Mouse (Mus musculus) liver, embryonic 14.5 days (tissue): ENCODE results near the gene E2f4. TPM values are rescaled to one million over a fixed set of nuclear protein-coding genes. Genes with fewer than 3 reads are reported as not detected.

Experiments
- ATAC-seq: fragments of 200-750 bp; cut with Nextera tagmentation; 2 replicates; pipeline ENCODE4 v1.8.0; 2017; ENCODE audit warnings: moderate number of reproducible peaks, mild to moderate bottlenecking, moderate library complexity; ENCODE audit not compliant: insufficient read depth
- DNase-seq, 3 experiments: peaks; one replicate each; pipeline ENCODE4 v3.0.0-alpha.2; 2012 to 2013; ENCODE audit warnings: low read depth in 3 of 3, low spot score in 3 of 3
- H3K27ac ChIP-seq: fragments of 300-500 bp; sonication (generic); 2 replicates; pipeline ENCODE4 v1.5.1; 2014; ENCODE audit warnings: moderate library complexity, mild to moderate bottlenecking, control low read depth, inconsistent platforms
- H3K27me3 ChIP-seq: fragments of 300-500 bp; sonication (generic); 2 replicates; pipeline ENCODE4 v1.6.1; 2014; ENCODE audit warnings: mild to moderate bottlenecking, low read length, moderate library complexity; ENCODE audit not compliant: control insufficient read depth, insufficient read depth
- H3K36me3 ChIP-seq: fragments of 300-500 bp; sonication (generic); replicated peaks from 2 replicates; pipeline ENCODE4 v1.6.1; 2014; ENCODE audit warnings: low read depth; ENCODE audit not compliant: control insufficient read depth, insufficient read depth
- H3K4me1 ChIP-seq, 2 experiments: fragments of 200-500 bp in 1 of 2; fragments of 300-500 bp in 1 of 2; sonication (generic) in 1 of 2; replicated peaks; 2 replicates each; pipeline ENCODE4 v1.6.1; 2012 to 2014; ENCODE audit warnings: antibody characterized with exemption in 1 of 2, inconsistent platforms in 1 of 2, low read length in 1 of 2; ENCODE audit not compliant: control insufficient read depth in 2 of 2, insufficient read depth in 2 of 2
- H3K4me2 ChIP-seq: fragments of 300-500 bp; sonication (generic); 2 replicates; pipeline ENCODE4 v1.6.1; 2014; ENCODE audit warnings: low read depth, mild to moderate bottlenecking, control low read depth, moderate library complexity
- H3K4me3 ChIP-seq, 2 experiments: fragments of 200-500 bp in 1 of 2; fragments of 300-500 bp in 1 of 2; sonication (generic) in 1 of 2; 2 replicates each; pipeline ENCODE4 v1.5.1; 2012 to 2014; ENCODE audit warnings: low read depth in 2 of 2, low read length in 2 of 2, mild to moderate bottlenecking in 2 of 2, control low read depth in 1 of 2, inconsistent platforms in 1 of 2, moderate library complexity in 1 of 2; ENCODE audit not compliant: insufficient read depth in 1 of 2
- H3K9ac ChIP-seq: fragments of 300-500 bp; sonication (generic); replicated peaks from 2 replicates; pipeline ENCODE4 v1.6.1; 2014; ENCODE audit warnings: mild to moderate bottlenecking, control low read depth, moderate library complexity
- H3K9me3 ChIP-seq: fragments of 300-500 bp; sonication (generic); 2 replicates; pipeline ENCODE4 v1.6.1; 2016; ENCODE audit warnings: low read length, mixed read lengths; ENCODE audit not compliant: control insufficient read depth
- CTCF ChIP-seq: IDR thresholded peaks from 2 replicates; pipeline ENCODE4 v1.5.1; 2016; ENCODE audit warnings: antibody characterized with exemption, low read depth, control low read depth
- EP300 ChIP-seq: IDR thresholded peaks from 2 replicates; pipeline ENCODE4 v1.6.1; 2016; ENCODE audit warnings: antibody characterized with exemption, low read depth
- WGBS: fragments of 180-500 bp; shearing (Covaris S2); extraction: QIAGEN DNeasy Blood & Tissue Kit; methylation state at CpG from one replicate; pipeline ENCODE4 v1.1.7; 2014; ENCODE audit not compliant: insufficient replicate concordance; 5-methylcytosine and 5-hydroxymethylcytosine counted together
- polyA plus RNA-seq, 2 experiments: library from polyadenylated mRNA; depleted of rRNA in 1 of 2; stranded (reverse) in 1 of 2; unstranded in 1 of 2; fragments of >200 nt; fragmentation: Nextera tagmentation in 1 of 2; extraction: Ambion mirVana in 1 of 2; gene quantifications; 2 replicates each; pipeline versions ENCODE4 v1.2.1 to v1.2.3; 2012 to 2014

The E2f4 gene
- polyA plus RNA-seq, 2 experiments = 206 to 275 TPM

DNA sequence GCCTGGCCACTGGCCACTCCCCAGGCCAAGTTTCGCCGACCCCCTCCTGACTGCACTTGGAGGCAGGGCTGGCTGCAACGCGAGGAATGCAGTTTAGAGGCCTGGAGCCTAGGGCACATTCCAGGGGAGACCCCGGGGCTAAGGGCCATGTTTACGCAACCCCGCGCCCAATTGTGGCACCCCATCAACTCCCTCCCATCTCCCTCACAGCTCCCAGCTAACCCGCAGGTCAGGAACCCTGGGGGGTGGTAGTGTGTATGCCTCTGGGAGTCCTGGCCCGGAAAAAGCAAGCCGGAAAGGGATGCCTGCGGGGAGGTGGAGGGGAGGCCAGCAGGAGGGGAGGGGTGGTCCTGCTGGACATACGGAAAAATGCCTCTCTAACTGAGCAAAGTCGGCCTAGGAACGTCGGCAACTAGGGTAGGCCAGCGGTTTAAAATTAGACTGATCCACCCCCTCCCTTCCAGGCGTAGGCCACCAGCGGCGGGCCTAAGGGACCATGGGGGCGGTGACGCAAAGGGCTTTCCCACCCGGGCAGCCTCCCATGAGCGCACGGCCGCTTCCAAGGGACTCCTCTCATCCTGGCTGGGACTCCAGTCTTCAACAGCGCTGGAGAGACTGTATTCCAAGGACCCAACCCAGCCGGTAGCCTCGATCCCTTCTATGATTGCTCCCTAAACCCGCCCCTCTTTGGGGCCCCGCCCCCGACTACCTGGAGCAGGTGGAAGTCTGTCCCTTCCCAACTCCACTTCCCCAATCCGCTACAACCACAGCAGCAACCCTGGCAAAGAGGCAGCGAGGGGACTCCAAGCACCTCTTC, 49.4 kb downstream of the E2f4 start:
- peaks cover 51% of the 10 kb centered on the region for H3K27me3 ChIP-seq
- H3K4me3 ChIP-seq = peak overlapping the region; percentile 57 to 61
- no peak for TF ChIP-seq CTCF
- no peak for TF ChIP-seq EP300
- H3K9ac ChIP-seq = peak overlapping the region; percentile 61
- ATAC-seq (0 out of 2 replicates have a peak, but pooled peaks have one; percentile 4), DNase-seq (no peak)
- H3K9me3 ChIP-seq = no peaks in the 10 kb centered on the region
- peak overlapping the region; percentile 88 for H3K4me2 ChIP-seq
- 9% methylated on average over 34 of the region's 34 CpGs for WGBS
- H3K36me3 ChIP-seq = no peaks in the 10 kb centered on the region
- peaks cover 9 to 10% of the 10 kb centered on the region in 2 experiments for H3K4me1 ChIP-seq
- no peak overlapping the region for H3K27ac ChIP-seq

GRCm38 (mm10) chr8:105347428-105348221, 50.2 kb downstream of the E2f4 start, which contains the start of gene Fhod1:
TSS of gene Fhod1 (minus strand) at chr8:105347953.
- no peak for TF ChIP-seq EP300
- TF ChIP-seq CTCF = peak; percentile 27; the same call in 1 of the 2 replicates

DNA sequence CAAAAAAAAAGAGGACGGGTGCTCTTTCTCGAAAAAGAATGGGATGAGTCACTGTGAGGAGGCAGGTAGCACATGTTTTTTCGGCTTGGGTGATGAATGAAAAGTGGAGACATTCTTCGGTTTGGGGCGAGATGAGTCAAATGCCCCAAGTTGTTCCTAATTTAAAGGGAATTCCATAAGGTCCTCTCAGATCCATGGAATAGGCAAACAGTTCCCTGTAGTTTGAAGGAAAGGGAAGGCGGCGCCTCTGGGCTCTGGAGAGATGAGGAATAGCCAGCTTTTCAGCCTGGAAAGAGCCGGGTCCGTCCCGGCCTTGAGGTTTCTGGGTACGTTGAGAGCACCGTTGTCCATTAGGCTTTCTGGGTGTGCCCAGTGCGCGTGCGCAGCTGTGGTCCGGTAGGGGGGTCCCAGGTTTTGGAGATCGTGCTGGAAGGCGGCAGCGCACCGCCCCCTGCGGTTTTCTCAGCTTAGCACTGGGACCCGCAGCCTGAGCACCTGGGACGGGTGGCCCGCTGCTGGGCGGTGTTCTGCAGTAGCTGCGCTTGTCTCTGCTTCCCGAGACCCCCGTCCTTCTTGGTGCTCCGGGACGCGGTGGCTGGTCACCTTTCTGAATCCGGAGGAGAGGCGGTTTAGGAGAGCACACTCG, 51.1 kb downstream of the E2f4 start, which contains the start of gene Slc9a5:
TSS of gene Slc9a5 (plus strand) at position 394 of the 646 bp plus-strand sequence.
- H3K4me2 ChIP-seq = peak within 1 kb of the TSS; percentile 88
- TF ChIP-seq EP300 = no peak
- peak; percentile 19; the same call in 1 of the 2 replicates for TF ChIP-seq CTCF
- no peak for ATAC-seq
- peaks cover 51% of the 10 kb centered on the region for H3K27me3 ChIP-seq
- no peaks in the 10 kb centered on the region for H3K36me3 ChIP-seq
- peak within 1 kb of the TSS; percentile 57 to 61 for H3K4me3 ChIP-seq
- peak within 1 kb of the TSS; percentile 61 for H3K9ac ChIP-seq
- H3K9me3 ChIP-seq = no peaks in the 10 kb centered on the region
- peaks cover 8 to 9% of the 10 kb centered on the region in 2 experiments; a peak in 3 of 4 replicates for H3K4me1 ChIP-seq
- H3K27ac ChIP-seq = no peak within 1 kb of the TSS
- no peak for DNase-seq
- WGBS = under 1% methylated on average over 34 of the region's 34 CpGs

More at GRCm38 (mm10) chr8:105347428-105348221, 50.2 kb downstream of the E2f4 start, which contains the start of gene Fhod1:
- Histone ChIP-seq H3K27ac (no peak within 1 kb of the TSS), H3K36me3 (no peaks in the 10 kb centered on the region), H3K9ac (peak within 1 kb of the TSS; percentile 61), H3K4me1 (peaks cover 8 to 9% of the 10 kb centered on the region in 2 experiments; a peak in 3 of 4 replicates), H3K9me3 (no peaks in the 10 kb centered on the region), H3K4me3 (peak within 1 kb of the TSS; percentile 57 to 61), H3K27me3 (peaks cover 51% of the 10 kb centered on the region), H3K4me2 (peak within 1 kb of the TSS; percentile 88)
- ATAC-seq (peak; percentile 91), DNase-seq (peak; percentile 81 to 89 (median 85))
- under 1% methylated on average over 53 of the region's 53 CpGs for WGBS

- Histone ChIP-seq H3K9ac (no peak overlapping the region), H3K36me3 (no peaks in the 10 kb centered on the region), H3K4me3 (peak overlapping the region; percentile 45 to 57), H3K4me2 (peak overlapping the region; percentile 88), H3K27me3 (peaks cover 51% of the 10 kb centered on the region), H3K9me3 (no peaks in the 10 kb centered on the region), H3K27ac (no peak overlapping the region), H3K4me1 (peaks cover 8 to 9% of the 10 kb centered on the region in 2 experiments; a peak in 3 of 4 replicates)
- ATAC-seq (no peak), DNase-seq (no peak)
- WGBS = 2% methylated on average over 48 of the region's 48 CpGs
- TF ChIP-seq EP300 = no peak
- TF ChIP-seq CTCF = no peak
Measured at GRCm38 (mm10) chr8:105349096-105349771, 51.8 kb downstream of the E2f4 start.
